Mouse (Mus musculus) urinary bladder, postnatal 4 days (tissue): Measurements from ENCODE around the gene Arid1b.

ENCODE experiments used
- DNase-seq, 2 experiments: peaks; one replicate each; pipeline ENCODE4 v3.0.0; 2021 to 2022; ENCODE audit warnings: low spot score in 2 of 2

The Arid1b gene

GRCm38 (mm10) chr17:5372951-5373350, 378.8 kb downstream of the Arid1b start:
- no peak for DNase-seq

GRCm38 (mm10) chr17:5377151-5377929, 383.2 kb downstream of the Arid1b start:
- no peak for DNase-seq

- DNase-seq = no peak
These were observed 383.8 kb downstream of the Arid1b start for GRCm38 (mm10) chr17:5377930-5378310.

GRCm38 (mm10) chr17:5385694-5386093, 391.6 kb downstream of the Arid1b start:
- DNase-seq = no peak

GRCm38 (mm10) chr17:5386885-5387545, 392.9 kb downstream of the Arid1b start:
- no peak for DNase-seq

- no peak for DNase-seq
These were observed 394.2 kb downstream of the Arid1b start for GRCm38 (mm10) chr17:5388351-5388750.

GRCm38 (mm10) chr17:5390682-5391081, 396.6 kb downstream of the Arid1b start:
- no peak for DNase-seq

- no peak for DNase-seq
These were observed 401.5 kb downstream of the Arid1b start for GRCm38 (mm10) chr17:5395454-5396205.

- no peak for DNase-seq
These were observed 402.1 kb downstream of the Arid1b start for GRCm38 (mm10) chr17:5396213-5396612.
